Mouse (Mus musculus) liver, embryonic 13.5 days (tissue): ENCODE results near the gene Pkp4. TPM values are rescaled to one million over a fixed set of nuclear protein-coding genes. Genes with fewer than 3 reads are reported as not detected.

Experiments
- ATAC-seq: fragments of 200-750 bp; cut with Nextera tagmentation; 2 replicates; pipeline ENCODE4 v1.8.0; 2017; ENCODE audit warnings: low read depth, mild to moderate bottlenecking, moderate number of reproducible peaks, moderate library complexity
- DNase-seq: peaks from one replicate; pipeline ENCODE4 v3.0.0; 2022
- H3K27ac ChIP-seq: fragments of 300-500 bp; sonication (generic); 2 replicates; pipeline ENCODE4 v1.5.1; 2015; ENCODE audit warnings: moderate library complexity, mild to moderate bottlenecking, inconsistent platforms
- H3K27me3 ChIP-seq: fragments of 300-500 bp; sonication (generic); 2 replicates; pipeline ENCODE4 v1.6.1; 2015; ENCODE audit warnings: mild to moderate bottlenecking, inconsistent platforms
- H3K36me3 ChIP-seq: fragments of 300-500 bp; sonication (generic); 2 replicates; pipeline ENCODE4 v1.6.1; 2015; ENCODE audit warnings: mild to moderate bottlenecking, inconsistent platforms
- H3K4me1 ChIP-seq: fragments of 300-500 bp; sonication (generic); replicated peaks from 2 replicates; pipeline ENCODE4 v1.6.1; 2015; ENCODE audit warnings: inconsistent platforms
- H3K4me2 ChIP-seq: fragments of 300-500 bp; sonication (generic); 2 replicates; pipeline ENCODE4 v1.6.1; 2015; ENCODE audit warnings: inconsistent platforms, mild to moderate bottlenecking, moderate library complexity
- H3K4me3 ChIP-seq: fragments of 300-500 bp; sonication (generic); replicated peaks from 2 replicates; pipeline ENCODE4 v1.5.1; 2015; ENCODE audit warnings: mild to moderate bottlenecking, inconsistent platforms
- H3K9ac ChIP-seq: fragments of 300-500 bp; sonication (generic); 2 replicates; pipeline ENCODE4 v1.6.1; 2015; ENCODE audit warnings: mild to moderate bottlenecking, inconsistent platforms
- H3K9me3 ChIP-seq: fragments of 300-500 bp; sonication (generic); replicated peaks from 2 replicates; pipeline ENCODE4 v1.6.1; 2016; ENCODE audit warnings: inconsistent platforms
- WGBS: fragments of 180-500 bp; shearing (Covaris S2); methylation state at CpG from one replicate; pipeline ENCODE4 v1.1.7; 2015; ENCODE audit not compliant: insufficient replicate concordance; 5-methylcytosine and 5-hydroxymethylcytosine counted together
- polyA plus RNA-seq: library from polyadenylated mRNA; unstranded; fragments of >200 nt; fragmentation: Nextera tagmentation; extraction: Ambion mirVana; gene quantifications from 2 replicates; pipeline ENCODE4 v1.2.1, GENCODE M21; 2015

The Pkp4 gene
- polyA plus RNA-seq, 1 experiment from 2014 or later: 5.8 TPM

GRCm38 (mm10) chr2:59272713-59273112 lies 112.1 kb downstream of the Pkp4 start:
- ATAC-seq (no peak), DNase-seq (no peak)
- H3K4me3 ChIP-seq: no peak overlapping the region
- no peak overlapping the region for H3K27ac ChIP-seq
- no peaks in the 10 kb centered on the region for H3K4me1 ChIP-seq
- H3K27me3 ChIP-seq: no peaks in the 10 kb centered on the region
- WGBS: 76% methylated on average over 6 of the region's 6 CpGs
- H3K36me3 ChIP-seq: no peaks in the 10 kb centered on the region
- no peaks in the 10 kb centered on the region for H3K9me3 ChIP-seq
- H3K9ac ChIP-seq: no peak overlapping the region
- H3K4me2 ChIP-seq: no peak overlapping the region

GRCm38 (mm10) chr2:59280914-59281562 lies 120.4 kb downstream of the Pkp4 start:
- Histone ChIP-seq H3K9me3 (no peaks in the 10 kb centered on the region), H3K27ac (no peak overlapping the region), H3K9ac (no peak overlapping the region), H3K4me1 (no peaks in the 10 kb centered on the region), H3K4me2 (no peak overlapping the region), H3K27me3 (no peaks in the 10 kb centered on the region), H3K4me3 (no peak overlapping the region), H3K36me3 (no peaks in the 10 kb centered on the region)
- 80% methylated on average over 7 of the region's 7 CpGs for WGBS
- ATAC-seq: no peak
- no peak for DNase-seq

GRCm38 (mm10) chr2:59282966-59283365 lies 122.3 kb downstream of the Pkp4 start:
- Histone ChIP-seq H3K27me3 (no peaks in the 10 kb centered on the region), H3K4me2 (no peak overlapping the region), H3K4me1 (no peaks in the 10 kb centered on the region), H3K9ac (no peak overlapping the region), H3K4me3 (no peak overlapping the region), H3K9me3 (no peaks in the 10 kb centered on the region), H3K27ac (no peak overlapping the region), H3K36me3 (no peaks in the 10 kb centered on the region)
- no peak for ATAC-seq
- 83% methylated on average over 6 of the region's 6 CpGs for WGBS
- DNase-seq: no peak

GRCm38 (mm10) chr2:59284216-59284615 lies 123.6 kb downstream of the Pkp4 start:
- H3K4me3 ChIP-seq: no peak overlapping the region
- no peaks in the 10 kb centered on the region for H3K27me3 ChIP-seq
- no peaks in the 10 kb centered on the region for H3K9me3 ChIP-seq
- H3K4me2 ChIP-seq: no peak overlapping the region
- ATAC-seq (no peak), DNase-seq (no peak)
- no peaks in the 10 kb centered on the region for H3K36me3 ChIP-seq
- no peak overlapping the region for H3K9ac ChIP-seq
- H3K4me1 ChIP-seq: no peaks in the 10 kb centered on the region
- H3K27ac ChIP-seq: no peak overlapping the region
- WGBS: 77% methylated on average over 5 of the region's 5 CpGs

GRCm38 (mm10) chr2:59284734-59285490 lies 124.3 kb downstream of the Pkp4 start:
- Histone ChIP-seq H3K9me3 (no peaks in the 10 kb centered on the region), H3K27me3 (no peaks in the 10 kb centered on the region), H3K36me3 (no peaks in the 10 kb centered on the region), H3K9ac (no peak overlapping the region), H3K27ac (no peak overlapping the region), H3K4me1 (no peaks in the 10 kb centered on the region), H3K4me3 (no peak overlapping the region), H3K4me2 (no peak overlapping the region)
- WGBS: 61% methylated on average over 8 of the region's 8 CpGs
- DNase-seq: no peak
- ATAC-seq: no peak

GRCm38 (mm10) chr2:59285581-59285980 lies 124.9 kb downstream of the Pkp4 start:
- H3K9ac ChIP-seq: no peak overlapping the region
- H3K9me3 ChIP-seq: no peaks in the 10 kb centered on the region
- 81% methylated on average over 1 of the region's 1 CpGs for WGBS
- no peak for ATAC-seq
- no peaks in the 10 kb centered on the region for H3K36me3 ChIP-seq
- no peaks in the 10 kb centered on the region for H3K4me1 ChIP-seq
- H3K27me3 ChIP-seq: no peaks in the 10 kb centered on the region
- DNase-seq: no peak
- no peak overlapping the region for H3K27ac ChIP-seq
- H3K4me3 ChIP-seq: no peak overlapping the region
- H3K4me2 ChIP-seq: no peak overlapping the region

GRCm38 (mm10) chr2:59286247-59286646 lies 125.6 kb downstream of the Pkp4 start:
- H3K36me3 ChIP-seq: no peaks in the 10 kb centered on the region
- no peaks in the 10 kb centered on the region for H3K4me1 ChIP-seq
- WGBS: 59% methylated on average over 9 of the region's 9 CpGs
- no peak overlapping the region for H3K4me3 ChIP-seq
- no peak overlapping the region for H3K4me2 ChIP-seq
- H3K9me3 ChIP-seq: no peaks in the 10 kb centered on the region
- no peaks in the 10 kb centered on the region for H3K27me3 ChIP-seq
- H3K9ac ChIP-seq: no peak overlapping the region
- DNase-seq (no peak), ATAC-seq (no peak)
- no peak overlapping the region for H3K27ac ChIP-seq

GRCm38 (mm10) chr2:59287630-59288029 lies 127.0 kb downstream of the Pkp4 start:
- H3K27ac ChIP-seq: no peak overlapping the region
- no peaks in the 10 kb centered on the region for H3K36me3 ChIP-seq
- DNase-seq (no peak), ATAC-seq (no peak)
- no peak overlapping the region for H3K9ac ChIP-seq
- H3K4me2 ChIP-seq: no peak overlapping the region
- H3K4me3 ChIP-seq: no peak overlapping the region
- H3K4me1 ChIP-seq: no peaks in the 10 kb centered on the region
- 78% methylated on average over 8 of the region's 8 CpGs for WGBS
- H3K27me3 ChIP-seq: no peaks in the 10 kb centered on the region
- H3K9me3 ChIP-seq: no peaks in the 10 kb centered on the region

GRCm38 (mm10) chr2:59289411-59289810 lies 128.8 kb downstream of the Pkp4 start:
- 74% methylated on average over 2 of the region's 2 CpGs for WGBS
- DNase-seq: no peak
- ATAC-seq: no peak
- H3K36me3 ChIP-seq: no peaks in the 10 kb centered on the region
- H3K9ac ChIP-seq: no peak overlapping the region
- no peak overlapping the region for H3K4me3 ChIP-seq
- H3K4me1 ChIP-seq: no peaks in the 10 kb centered on the region
- no peak overlapping the region for H3K27ac ChIP-seq
- H3K9me3 ChIP-seq: no peaks in the 10 kb centered on the region
- no peaks in the 10 kb centered on the region for H3K27me3 ChIP-seq
- H3K4me2 ChIP-seq: no peak overlapping the region

GRCm38 (mm10) chr2:59290391-59290790 lies 129.7 kb downstream of the Pkp4 start:
- Histone ChIP-seq H3K4me1 (no peaks in the 10 kb centered on the region), H3K9me3 (no peaks in the 10 kb centered on the region), H3K27ac (no peak overlapping the region), H3K4me2 (no peak overlapping the region), H3K27me3 (no peaks in the 10 kb centered on the region), H3K9ac (no peak overlapping the region), H3K4me3 (no peak overlapping the region), H3K36me3 (no peaks in the 10 kb centered on the region; the same call in 1 of the 2 replicates)
- ATAC-seq: no peak
- no peak for DNase-seq
- 73% methylated on average over 3 of the region's 3 CpGs for WGBS

GRCm38 (mm10) chr2:59299831-59300230 lies 139.2 kb downstream of the Pkp4 start:
- WGBS: 30% methylated on average over 3 of the region's 3 CpGs
- H3K27me3 ChIP-seq: no peaks in the 10 kb centered on the region
- no peak for DNase-seq

GRCm38 (mm10) chr2:59301671-59302070 lies 141.0 kb downstream of the Pkp4 start:
- Histone ChIP-seq H3K27me3 (no peaks in the 10 kb centered on the region), H3K9me3 (no peaks in the 10 kb centered on the region), H3K4me2 (no peak overlapping the region), H3K4me1 (0 out of 2 replicates have a peak, but pooled peaks cover 2% of the 10 kb centered on the region), H3K9ac (no peak overlapping the region), H3K4me3 (no peak overlapping the region), H3K36me3 (peaks cover 9% of the 10 kb centered on the region; the same call in 1 of the 2 replicates), H3K27ac (no peak overlapping the region)
- WGBS: 78% methylated on average over 12 of the region's 12 CpGs
- DNase-seq: no peak
- ATAC-seq: no peak

More at GRCm38 (mm10) chr2:59299831-59300230, 139.2 kb downstream of the Pkp4 start:
- Histone ChIP-seq H3K4me2 (no peak overlapping the region), H3K36me3 (no peaks in the 10 kb centered on the region; the same call in 1 of the 2 replicates), H3K4me3 (no peak overlapping the region), H3K4me1 (no peaks in the 10 kb centered on the region), H3K9me3 (no peaks in the 10 kb centered on the region), H3K27ac (no peak overlapping the region), H3K9ac (no peak overlapping the region)
- no peak for ATAC-seq
